Mouse (Mus musculus) kidney, embryonic 16.5 days (tissue): ENCODE measurements around the gene Adamtsl1. TPM values are rescaled to one million over a fixed set of nuclear protein-coding genes. Genes with fewer than 3 reads are reported as not detected.
A peak's percentile ranks its signal among the peaks of the same experiment; 100 is the strongest.

ENCODE experiments used
- ATAC-seq: fragments of 200-750 bp; cut with Nextera tagmentation; 2 replicates; pipeline ENCODE4 v1.8.0; 2017; ENCODE audit warnings: moderate TSS enrichment; ENCODE audit not compliant: low FRiP score, low TSS enrichment
- H3K27ac ChIP-seq: fragments of 300-500 bp; sonication (generic); 2 replicates; pipeline ENCODE4 v1.5.1; 2014; ENCODE audit warnings: low read length
- H3K27me3 ChIP-seq: fragments of 300-500 bp; sonication (generic); 2 replicates; pipeline ENCODE4 v1.6.1; 2014; ENCODE audit warnings: low read length, control low read depth, mixed read lengths; ENCODE audit not compliant: insufficient read depth
- H3K36me3 ChIP-seq: fragments of 300-500 bp; sonication (generic); 2 replicates; pipeline ENCODE4 v1.6.1; 2014; ENCODE audit warnings: low read length, control low read depth, mixed read lengths; ENCODE audit not compliant: insufficient read depth
- H3K4me1 ChIP-seq: fragments of 300-500 bp; sonication (generic); 2 replicates; pipeline ENCODE4 v1.6.1; 2014; ENCODE audit warnings: low read length, control low read depth, mixed read lengths; ENCODE audit not compliant: insufficient read depth
- H3K4me2 ChIP-seq: fragments of 300-500 bp; sonication (generic); replicated peaks from 2 replicates; pipeline ENCODE4 v1.6.1; 2014; ENCODE audit warnings: low read depth, low read length
- H3K4me3 ChIP-seq: fragments of 300-500 bp; sonication (generic); 2 replicates; pipeline ENCODE4 v1.5.1; 2014; ENCODE audit warnings: mild to moderate bottlenecking, low read length
- H3K9ac ChIP-seq: fragments of 300-500 bp; sonication (generic); replicated peaks from 2 replicates; pipeline ENCODE4 v1.6.1; 2014; ENCODE audit warnings: low read length
- H3K9me3 ChIP-seq: fragments of 300-500 bp; sonication (generic); 2 replicates; pipeline ENCODE4 v1.6.1; 2016; ENCODE audit warnings: low read length, control low read depth
- WGBS: fragments of 180-500 bp; shearing (Covaris S2); extraction: QIAGEN DNeasy Blood & Tissue Kit; methylation state at CpG from one replicate; pipeline ENCODE4 v1.1.7; 2014; 5-methylcytosine and 5-hydroxymethylcytosine counted together
- polyA plus RNA-seq: library from polyadenylated mRNA; unstranded; fragments of >200 nt; fragmentation: Nextera tagmentation; extraction: Ambion mirVana; gene quantifications from 2 replicates; pipeline ENCODE4 v1.2.1, GENCODE M21; 2015

The Adamtsl1 gene
- polyA plus RNA-seq, 1 experiment from 2014 or later, result 18.1 TPM

GRCm38 (mm10) chr4:85767666-85768065, 253.7 kb downstream of the Adamtsl1 start:
- ATAC-seq, result 0 out of 2 replicates have a peak, but pooled peaks have one; percentile 67
- Histone ChIP-seq H3K27me3 (no peaks in the 10 kb centered on the region), H3K4me1 (peaks cover 6% of the 10 kb centered on the region), H3K4me2 (no peak overlapping the region), H3K36me3 (no peaks in the 10 kb centered on the region), H3K27ac (peak overlapping the region; percentile 82), H3K9me3 (no peaks in the 10 kb centered on the region), H3K4me3 (no peak overlapping the region), H3K9ac (no peak overlapping the region)
- 71% methylated on average over 6 of the region's 6 CpGs for WGBS

GRCm38 (mm10) chr4:85768107-85768506, 254.1 kb downstream of the Adamtsl1 start:
- H3K4me2 ChIP-seq, result no peak overlapping the region; the same call in 1 of the 2 replicates
- no peak overlapping the region for H3K9ac ChIP-seq
- peak; percentile 82; the same call in 1 of the 2 replicates for ATAC-seq
- H3K4me1 ChIP-seq, result peaks cover 6% of the 10 kb centered on the region
- no peak overlapping the region for H3K4me3 ChIP-seq
- no peaks in the 10 kb centered on the region for H3K27me3 ChIP-seq
- WGBS, result 30% methylated on average over 5 of the region's 5 CpGs
- peak overlapping the region; percentile 82 for H3K27ac ChIP-seq
- no peaks in the 10 kb centered on the region for H3K9me3 ChIP-seq
- H3K36me3 ChIP-seq, result no peaks in the 10 kb centered on the region

GRCm38 (mm10) chr4:85782511-85782910, 268.5 kb downstream of the Adamtsl1 start:
- WGBS, result 35% methylated on average over 5 of the region's 5 CpGs
- no peak overlapping the region for H3K4me3 ChIP-seq

GRCm38 (mm10) chr4:85783768-85784379, 269.9 kb downstream of the Adamtsl1 start:
- no peak for ATAC-seq
- Histone ChIP-seq H3K4me1 (no peaks in the 10 kb centered on the region), H3K9ac (no peak overlapping the region), H3K36me3 (no peaks in the 10 kb centered on the region), H3K27me3 (no peaks in the 10 kb centered on the region), H3K9me3 (no peaks in the 10 kb centered on the region), H3K27ac (no peak overlapping the region), H3K4me2 (no peak overlapping the region), H3K4me3 (no peak overlapping the region)
- 56% methylated on average over 6 of the region's 6 CpGs for WGBS

More at GRCm38 (mm10) chr4:85782511-85782910, 268.5 kb downstream of the Adamtsl1 start:
- Histone ChIP-seq H3K27me3 (no peaks in the 10 kb centered on the region), H3K4me2 (no peak overlapping the region), H3K27ac (no peak overlapping the region), H3K4me1 (no peaks in the 10 kb centered on the region), H3K9me3 (no peaks in the 10 kb centered on the region), H3K9ac (no peak overlapping the region), H3K36me3 (no peaks in the 10 kb centered on the region)
- ATAC-seq, result no peak

- no peak for ATAC-seq
- no peak overlapping the region for H3K4me3 ChIP-seq
- no peaks in the 10 kb centered on the region for H3K4me1 ChIP-seq
- H3K9me3 ChIP-seq, result no peaks in the 10 kb centered on the region
- no peaks in the 10 kb centered on the region for H3K27me3 ChIP-seq
- no peak overlapping the region for H3K27ac ChIP-seq
- H3K36me3 ChIP-seq, result no peaks in the 10 kb centered on the region
- H3K9ac ChIP-seq, result no peak overlapping the region
- 65% methylated on average over 4 of the region's 4 CpGs for WGBS
- no peak overlapping the region for H3K4me2 ChIP-seq
Measured at GRCm38 (mm10) chr4:85784428-85784827, 270.5 kb downstream of the Adamtsl1 start.

- H3K4me2 ChIP-seq, result no peak overlapping the region
- peak; percentile 54; the same call in 1 of the 2 replicates for ATAC-seq
- WGBS, result 48% methylated on average over 2 of the region's 2 CpGs
- H3K9me3 ChIP-seq, result no peaks in the 10 kb centered on the region
- H3K4me3 ChIP-seq, result no peak overlapping the region
- no peak overlapping the region for H3K27ac ChIP-seq
- no peaks in the 10 kb centered on the region for H3K36me3 ChIP-seq
- no peaks in the 10 kb centered on the region for H3K27me3 ChIP-seq
- no peak overlapping the region for H3K9ac ChIP-seq
- no peaks in the 10 kb centered on the region for H3K4me1 ChIP-seq
Measured at GRCm38 (mm10) chr4:85790226-85790625, 276.3 kb downstream of the Adamtsl1 start.

GRCm38 (mm10) chr4:85801805-85802204, 287.8 kb downstream of the Adamtsl1 start:
- H3K4me2 ChIP-seq, result no peak overlapping the region
- no peaks in the 10 kb centered on the region for H3K36me3 ChIP-seq
- no peaks in the 10 kb centered on the region for H3K27me3 ChIP-seq
- no peaks in the 10 kb centered on the region for H3K4me1 ChIP-seq
- peak; percentile 88; the same call in 1 of the 2 replicates for ATAC-seq
- no peak overlapping the region for H3K4me3 ChIP-seq
- no peak overlapping the region for H3K27ac ChIP-seq
- no peak overlapping the region for H3K9ac ChIP-seq
- no peaks in the 10 kb centered on the region for H3K9me3 ChIP-seq
- WGBS, result 4% methylated on average over 8 of the region's 8 CpGs

- Histone ChIP-seq H3K4me2 (no peak overlapping the region), H3K27ac (no peak overlapping the region), H3K36me3 (no peaks in the 10 kb centered on the region), H3K27me3 (no peaks in the 10 kb centered on the region), H3K4me3 (no peak overlapping the region), H3K4me1 (no peaks in the 10 kb centered on the region), H3K9ac (no peak overlapping the region), H3K9me3 (no peaks in the 10 kb centered on the region)
- ATAC-seq, result no peak
- 64% methylated on average over 3 of the region's 3 CpGs for WGBS
Measured at GRCm38 (mm10) chr4:85814418-85814817, 300.4 kb downstream of the Adamtsl1 start.

GRCm38 (mm10) chr4:85818504-85818903, 304.5 kb downstream of the Adamtsl1 start:
- Histone ChIP-seq H3K27me3 (no peaks in the 10 kb centered on the region), H3K4me2 (no peak overlapping the region), H3K27ac (no peak overlapping the region), H3K4me1 (no peaks in the 10 kb centered on the region), H3K9me3 (no peaks in the 10 kb centered on the region), H3K4me3 (no peak overlapping the region), H3K36me3 (no peaks in the 10 kb centered on the region), H3K9ac (no peak overlapping the region)
- no peak for ATAC-seq
- 79% methylated on average over 2 of the region's 2 CpGs for WGBS

GRCm38 (mm10) chr4:85819169-85819568, 305.2 kb downstream of the Adamtsl1 start:
- no peak overlapping the region for H3K27ac ChIP-seq
- no peak for ATAC-seq
- no peak overlapping the region for H3K4me3 ChIP-seq
- H3K4me2 ChIP-seq, result no peak overlapping the region
- no peaks in the 10 kb centered on the region for H3K9me3 ChIP-seq
- H3K9ac ChIP-seq, result no peak overlapping the region
- WGBS, result 92% methylated on average over 1 of the region's 1 CpGs
- no peaks in the 10 kb centered on the region for H3K4me1 ChIP-seq
- no peaks in the 10 kb centered on the region for H3K36me3 ChIP-seq
- H3K27me3 ChIP-seq, result no peaks in the 10 kb centered on the region
